Mouse (Mus musculus): ENCODE measurements around the gene Usp22.

DNA sequence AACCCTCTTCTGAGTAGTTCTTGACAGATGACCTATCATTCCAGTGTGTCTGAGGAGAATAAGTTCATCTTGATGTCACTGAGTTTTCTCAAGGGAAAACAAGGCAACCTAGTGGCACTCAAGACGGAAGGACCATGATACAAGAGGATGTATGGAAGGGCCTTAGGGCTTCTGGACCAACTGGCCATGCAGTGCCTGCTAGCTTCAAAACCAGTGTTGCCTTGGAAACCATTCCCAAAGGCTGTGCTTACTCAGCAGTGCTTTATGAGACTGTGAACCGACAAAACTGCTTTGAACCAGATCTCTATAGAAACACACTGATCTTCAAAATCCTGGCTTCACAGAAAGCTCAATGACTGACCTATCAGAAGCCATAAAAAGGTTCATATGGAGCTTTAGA, 15.9 kb upstream of the Usp22 start:
- TF ChIP-seq ZNF384 (IDR thresholded peaks at IDR 0.05; ENCODE audit: low read depth, low read length) (no peak), CHD2 (IDR thresholded peaks at IDR 0.05; ENCODE audit: low read depth, low read length) (no peak), ZC3H11A (IDR thresholded peaks at IDR 0.05; ENCODE audit: borderline replicate concordance, low read depth, low read length) (no peak)
